Mouse (Mus musculus): ENCODE measurements around the gene Arhgap6.

Gene Arhgap6

GRCm38 (mm10) chrX:168794974-168795858 is at the start of gene Arhgap6:
Gene Arhgap6 (plus strand): TSS chrX:168795099.
- peak; percentile 12 for DNase-seq

- no peak for DNase-seq
These were observed 47.9 kb upstream of the Arhgap6 start for GRCm38 (mm10) chrX:168747011-168747410.

DNA sequence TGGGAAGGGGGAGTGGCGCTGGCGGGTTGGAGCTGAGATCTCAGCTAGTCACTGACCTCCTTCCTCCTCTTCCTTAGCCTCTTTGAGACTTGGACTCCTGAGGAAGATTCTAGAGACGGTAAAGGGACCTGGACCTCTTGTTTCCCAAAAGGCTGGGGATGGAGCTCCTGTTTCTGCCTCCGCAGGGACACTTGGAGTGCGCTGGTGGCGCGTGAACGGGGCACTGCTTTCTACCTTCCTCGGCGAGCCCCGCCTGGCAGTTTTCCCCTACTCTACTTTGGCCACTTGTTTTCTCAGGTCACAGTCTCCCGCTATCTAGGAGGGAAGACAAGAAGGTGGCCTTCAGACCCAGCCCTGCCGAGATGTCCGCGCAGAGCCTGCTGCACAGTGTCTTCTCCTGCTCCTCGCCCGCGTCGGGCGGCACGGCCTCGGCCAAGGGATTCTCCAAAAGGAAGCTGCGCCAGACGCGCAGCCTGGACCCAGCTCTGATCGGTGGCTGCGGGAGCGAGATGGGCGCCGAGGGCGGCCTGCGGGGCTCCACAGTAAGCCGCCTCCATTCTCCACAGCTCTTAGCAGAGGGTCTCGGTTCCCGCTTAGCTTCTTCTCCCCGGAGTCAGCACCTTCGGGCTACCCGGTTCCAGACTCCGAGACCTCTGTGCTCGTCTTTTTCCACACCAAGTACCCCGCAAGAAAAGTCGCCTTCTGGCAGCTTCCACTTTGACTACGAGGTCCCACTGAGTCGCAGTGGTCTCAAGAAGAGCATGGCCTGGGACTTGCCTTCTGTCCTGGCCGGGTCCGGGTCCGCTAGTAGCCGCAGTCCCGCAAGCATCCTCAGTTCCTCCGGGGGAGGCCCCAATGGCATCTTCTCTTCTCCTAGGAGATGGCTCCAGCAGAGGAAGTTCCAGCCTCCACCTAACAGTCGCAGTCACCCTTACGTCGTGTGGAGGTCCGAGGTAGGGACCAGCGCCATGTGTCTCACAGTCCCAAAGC is 1.3 kb downstream of the Arhgap6 start:
- peak; percentile 3 for DNase-seq

DNA sequence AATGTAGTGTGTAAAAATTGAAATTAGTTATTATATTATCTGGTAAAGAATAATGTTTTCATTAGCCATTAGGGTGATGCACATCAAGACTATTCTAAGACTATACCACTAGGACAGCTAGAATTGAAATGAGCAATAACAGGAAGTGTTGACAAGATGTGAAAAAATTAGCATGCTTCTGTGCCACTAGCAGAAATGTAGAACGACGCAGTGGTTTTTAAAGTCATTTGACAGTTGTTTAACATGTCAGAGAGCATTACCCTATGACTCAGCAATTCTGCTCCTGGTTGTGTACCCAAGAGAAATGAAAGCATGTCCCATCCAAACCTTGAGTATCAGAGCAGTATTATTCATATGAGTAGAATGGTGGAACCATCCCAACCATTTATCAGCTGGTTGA is 9.8 kb downstream of the Arhgap6 start:
- no peak for DNase-seq

GRCm38 (mm10) chrX:168810513-168811265 is 15.8 kb downstream of the Arhgap6 start:
- no peak for DNase-seq

- no peak for DNase-seq
These were observed 24.0 kb downstream of the Arhgap6 start for GRCm38 (mm10) chrX:168818858-168819257.

DNA sequence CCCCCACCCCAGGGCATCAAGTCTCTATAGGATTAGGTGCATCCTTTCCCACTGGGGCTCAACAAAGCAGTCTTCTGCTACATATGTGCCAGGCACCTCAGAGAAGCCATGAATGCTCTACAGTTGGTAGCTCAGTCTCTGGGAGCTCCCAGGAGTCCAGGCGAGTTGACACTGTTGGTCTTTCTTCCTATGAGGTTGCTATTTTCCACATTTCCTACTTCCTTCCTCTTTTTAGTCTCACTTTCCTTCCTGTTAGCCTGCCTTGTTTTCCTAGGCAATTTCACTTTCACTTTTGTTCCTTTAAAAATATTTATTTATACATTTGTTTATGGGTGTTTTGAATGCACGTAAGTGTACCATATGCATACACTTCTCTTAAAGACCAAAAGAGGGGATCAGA is 29.3 kb downstream of the Arhgap6 start:
- DNase-seq, result no peak

DNA sequence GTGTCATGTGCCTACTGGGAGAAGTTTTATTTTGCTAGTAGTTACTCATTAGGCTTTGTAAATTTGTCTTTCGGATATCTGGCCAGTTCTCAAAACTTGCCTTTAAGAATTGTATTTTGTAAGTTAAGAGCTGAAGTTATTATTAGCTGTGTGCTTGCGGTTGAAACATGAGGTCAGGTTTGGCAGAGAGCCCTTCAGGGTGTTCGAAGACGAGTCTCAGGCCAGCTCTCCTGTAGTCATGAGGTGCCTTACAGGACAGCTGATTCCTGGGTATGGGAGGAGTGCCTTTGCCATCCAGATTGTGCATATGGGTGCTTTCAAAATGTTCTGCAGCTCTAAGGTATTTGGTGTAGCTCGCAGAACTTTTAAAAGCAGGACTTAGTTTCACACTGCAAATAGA is 37.4 kb downstream of the Arhgap6 start:
- no peak for DNase-seq

GRCm38 (mm10) chrX:168848062-168848461 is 53.2 kb downstream of the Arhgap6 start:
- DNase-seq, result no peak

DNA sequence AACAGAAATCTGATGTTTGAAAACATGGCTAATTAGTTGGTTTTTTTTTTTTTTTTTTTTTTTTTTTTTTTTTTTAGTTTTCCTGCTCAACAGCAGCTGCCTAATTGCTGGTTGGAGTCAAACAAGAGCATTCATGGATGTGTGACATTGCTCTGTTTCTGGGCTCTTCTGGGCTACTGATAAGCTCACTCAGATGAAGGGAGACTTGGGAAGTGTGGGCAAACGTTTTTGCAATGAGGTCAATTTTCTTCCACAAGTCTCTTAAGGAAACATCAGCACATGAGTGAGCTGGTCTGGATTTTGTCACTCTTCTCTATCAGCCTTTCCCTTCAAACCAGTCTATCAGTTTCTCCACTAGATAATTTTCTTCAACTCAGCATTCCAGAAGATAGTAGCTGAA is 79.8 kb downstream of the Arhgap6 start:
- no peak for DNase-seq

GRCm38 (mm10) chrX:168903557-168903956 is 108.7 kb downstream of the Arhgap6 start:
- DNase-seq, result no peak

DNA sequence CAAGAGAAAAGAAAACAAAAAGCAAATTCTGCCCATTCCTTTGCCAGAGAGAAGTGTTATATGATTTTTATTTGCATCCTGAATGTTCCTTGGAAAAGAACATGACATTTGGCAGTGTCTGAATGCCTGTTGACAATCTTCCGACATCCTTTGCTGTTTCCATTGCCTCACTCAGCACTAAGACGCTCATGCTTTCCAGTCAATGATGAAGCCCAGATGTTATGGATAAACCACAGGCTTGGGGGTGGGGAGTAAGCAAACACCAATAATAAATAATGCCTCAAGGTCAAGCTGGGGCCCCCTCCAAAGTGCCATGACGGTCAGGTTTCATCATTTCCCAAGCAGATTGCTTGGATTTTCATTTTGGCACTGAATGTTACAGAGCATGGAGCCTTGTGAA is 109.2 kb downstream of the Arhgap6 start:
- no peak for DNase-seq

GRCm38 (mm10) chrX:168907586-168907985 is 112.7 kb downstream of the Arhgap6 start:
- no peak for DNase-seq

DNA sequence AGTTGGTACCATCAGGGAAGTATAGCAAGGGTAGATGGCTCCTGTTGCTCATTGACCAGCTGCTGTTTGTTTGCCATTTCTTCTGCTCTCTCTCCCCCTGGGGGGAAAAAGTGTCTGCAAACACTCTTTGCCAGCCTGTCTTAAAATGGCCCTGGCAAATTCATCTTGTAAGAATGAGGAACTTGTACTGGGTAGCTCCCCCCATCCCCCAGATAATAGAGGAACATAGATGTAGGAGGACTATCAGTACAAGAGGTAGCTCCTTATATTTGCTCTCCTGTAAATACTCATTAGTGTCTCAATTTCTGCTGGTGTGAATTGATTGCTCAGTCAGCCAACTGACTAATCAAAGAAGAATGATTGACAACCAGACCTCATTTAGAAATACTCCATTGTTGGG is 118.6 kb downstream of the Arhgap6 start:
- no peak for DNase-seq

- no peak for DNase-seq
These were observed 126.0 kb downstream of the Arhgap6 start for GRCm38 (mm10) chrX:168920942-168921341.

GRCm38 (mm10) chrX:168932420-168932819 is 137.5 kb downstream of the Arhgap6 start:
- DNase-seq, result no peak

- no peak for DNase-seq
These were observed 140.5 kb downstream of the Arhgap6 start for GRCm38 (mm10) chrX:168935447-168935846.

GRCm38 (mm10) chrX:168937941-168938340 is 143.0 kb downstream of the Arhgap6 start:
- DNase-seq, result no peak

DNA sequence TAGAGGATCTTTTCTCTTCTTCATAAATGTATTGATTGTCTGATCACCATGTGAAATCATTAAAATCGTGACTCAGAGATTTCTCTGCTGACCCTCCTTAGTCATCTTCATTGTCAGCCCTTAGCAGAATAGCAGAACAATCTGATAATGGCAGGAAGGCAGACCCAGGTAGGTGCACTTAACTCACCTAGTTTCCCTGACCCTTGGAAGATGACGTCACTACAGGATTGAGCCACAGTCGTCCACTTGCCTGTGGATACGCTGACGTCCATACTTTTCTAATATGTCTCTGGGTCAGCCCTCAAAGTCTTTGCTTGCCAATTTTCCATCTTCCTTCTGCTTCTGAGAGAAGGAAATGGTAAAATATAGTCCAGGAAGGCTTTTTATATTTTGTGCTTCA is 146.8 kb downstream of the Arhgap6 start:
- DNase-seq, result no peak

DNA sequence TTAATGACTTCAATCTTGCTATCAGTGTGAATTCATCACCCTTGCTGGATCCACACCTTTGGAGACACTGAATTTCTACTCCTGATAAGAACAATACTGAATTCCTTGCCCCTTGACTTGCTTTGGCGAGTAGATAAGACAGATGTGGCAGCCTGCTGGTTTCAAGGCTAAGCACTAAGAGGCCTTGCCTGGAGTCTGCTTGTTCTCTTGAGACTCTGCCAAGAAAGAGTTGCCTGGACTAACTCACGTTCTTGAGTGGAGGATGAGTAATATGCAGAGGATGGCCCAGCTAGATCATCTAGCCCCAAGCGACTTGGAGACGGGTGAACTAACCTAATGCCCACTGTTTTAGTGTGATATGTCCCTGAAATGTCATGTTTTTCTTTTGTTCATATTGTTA is 148.3 kb downstream of the Arhgap6 start:
- no peak for DNase-seq

DNA sequence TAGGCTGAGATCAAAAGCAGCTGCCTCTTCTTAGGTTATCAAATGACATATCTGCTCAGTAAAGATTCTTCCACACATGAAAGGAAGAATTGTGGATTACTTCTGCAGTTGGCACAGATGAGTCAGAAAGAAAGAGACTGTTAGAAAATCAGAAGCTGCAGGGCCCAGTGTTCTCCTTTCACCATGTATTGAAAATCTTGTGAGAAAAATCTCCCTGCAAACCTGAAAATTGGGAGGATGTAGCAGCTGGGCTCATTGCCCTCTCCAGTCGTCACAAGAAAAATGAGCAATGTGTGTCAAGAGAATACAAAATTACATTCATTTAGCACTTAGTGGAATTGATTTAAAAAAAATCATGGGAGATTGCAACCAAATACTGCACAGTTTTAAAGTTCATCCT is 180.5 kb downstream of the Arhgap6 start:
- no peak for DNase-seq

DNA sequence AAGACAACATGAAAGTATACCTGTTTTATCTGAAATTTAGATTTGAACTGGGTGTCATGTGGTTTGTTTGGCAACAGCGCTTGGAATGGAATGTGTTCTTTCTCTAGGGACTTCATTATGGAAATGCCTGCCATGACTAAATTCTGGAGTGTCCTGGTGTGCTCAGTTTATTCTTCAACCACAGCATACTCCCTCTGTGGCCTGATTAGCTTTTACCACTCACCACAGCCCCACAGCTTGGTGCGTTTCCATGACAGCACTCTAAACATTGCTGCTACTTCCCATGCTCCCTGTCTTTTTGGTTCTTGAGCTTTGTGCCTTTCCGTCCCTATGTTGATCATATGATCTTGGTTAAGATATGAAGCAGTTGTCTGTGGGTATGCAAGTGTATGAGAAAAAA is 182.9 kb downstream of the Arhgap6 start:
- peak; percentile 3 for DNase-seq

GRCm38 (mm10) chrX:168980370-168980769 is 185.5 kb downstream of the Arhgap6 start:
- DNase-seq, result no peak
